Mouse (Mus musculus) kidney, postnatal 0 days (tissue): Measurements from ENCODE around the gene Scimp. TPM values are rescaled to one million over a fixed set of nuclear protein-coding genes. Genes with fewer than 3 reads are reported as not detected.

Experiments
- ATAC-seq: fragments of 200-750 bp; cut with Nextera tagmentation; replicated peaks from 2 replicates; pipeline ENCODE4 v1.8.0; 2017; ENCODE audit warnings: low read depth, moderate number of reproducible peaks, moderate TSS enrichment, moderate library complexity; ENCODE audit not compliant: low FRiP score
- DNase-seq: peaks from one replicate; pipeline ENCODE4 v3.0.0-alpha.2; 2016; ENCODE audit warnings: low spot score
- H3K27ac ChIP-seq: fragments of 300-500 bp; sonication (generic); 2 replicates; pipeline ENCODE4 v1.5.1; 2014; ENCODE audit warnings: mild to moderate bottlenecking
- H3K27me3 ChIP-seq: fragments of 300-500 bp; sonication (generic); 2 replicates; pipeline ENCODE4 v1.6.1; 2014; ENCODE audit warnings: low read length, mixed read lengths; ENCODE audit not compliant: insufficient read depth
- H3K36me3 ChIP-seq: fragments of 300-500 bp; sonication (generic); 2 replicates; pipeline ENCODE4 v1.6.1; 2014; ENCODE audit warnings: low read length, mixed read lengths; ENCODE audit not compliant: insufficient read depth
- H3K4me1 ChIP-seq: fragments of 300-500 bp; sonication (generic); replicated peaks from 2 replicates; pipeline ENCODE4 v1.6.1; 2014; ENCODE audit warnings: antibody characterized with exemption, low read length, mixed read lengths; ENCODE audit not compliant: insufficient read depth
- H3K4me2 ChIP-seq: fragments of 300-500 bp; sonication (generic); 2 replicates; pipeline ENCODE4 v1.6.1; 2014; ENCODE audit warnings: mild to moderate bottlenecking, low read length, moderate library complexity, mixed read lengths
- H3K4me3 ChIP-seq: fragments of 300-500 bp; sonication (generic); replicated peaks from 2 replicates; pipeline ENCODE4 v1.5.1; 2014; ENCODE audit warnings: low read depth, low read length
- H3K9ac ChIP-seq: fragments of 300-500 bp; sonication (generic); 2 replicates; pipeline ENCODE4 v1.6.1; 2014; ENCODE audit warnings: low read depth, low read length
- H3K9me3 ChIP-seq: fragments of 300-500 bp; sonication (generic); replicated peaks from 2 replicates; pipeline ENCODE4 v1.6.1; 2016; ENCODE audit warnings: low read length, inconsistent platforms, mixed read lengths
- CTCF ChIP-seq: IDR thresholded peaks from 2 replicates; pipeline ENCODE4 v1.5.1; 2016; ENCODE audit warnings: antibody characterized with exemption, low read depth, mild to moderate bottlenecking, moderate library complexity
- WGBS: fragments of 180-500 bp; shearing (Covaris S2); extraction: QIAGEN DNeasy Blood & Tissue Kit; methylation state at CpG from one replicate; pipeline ENCODE4 v1.1.7; 2014; 5-methylcytosine and 5-hydroxymethylcytosine counted together
- polyA plus RNA-seq: library from polyadenylated mRNA; unstranded; fragments of >200 nt; fragmentation: Nextera tagmentation; extraction: Ambion mirVana; gene quantifications from 2 replicates; pipeline ENCODE4 v1.2.1, GENCODE M21; 2015

Gene Scimp
- polyA plus RNA-seq, 1 experiment from 2014 or later: 0.84 TPM

- no peak overlapping the region for H3K4me3 ChIP-seq
- no peaks in the 10 kb centered on the region for H3K9me3 ChIP-seq
- H3K27me3 ChIP-seq: no peaks in the 10 kb centered on the region
- ATAC-seq: no peak
- no peak overlapping the region for H3K9ac ChIP-seq
- no peaks in the 10 kb centered on the region for H3K36me3 ChIP-seq
- 69% methylated on average over 7 of the region's 8 CpGs for WGBS
- H3K4me2 ChIP-seq: peak overlapping the region; percentile 31; the same call in 1 of the 2 replicates
- no peaks in the 10 kb centered on the region for H3K4me1 ChIP-seq
- H3K27ac ChIP-seq: no peak overlapping the region
- no peak for TF ChIP-seq CTCF
- no peak for DNase-seq
Observed at GRCm38 (mm10) chr11:70805641-70806175, 6.7 kb downstream of the Scimp start.

- Histone ChIP-seq H3K9ac (no peak overlapping the region), H3K4me1 (no peaks in the 10 kb centered on the region), H3K27ac (no peak overlapping the region), H3K4me3 (no peak overlapping the region), H3K9me3 (no peaks in the 10 kb centered on the region), H3K27me3 (no peaks in the 10 kb centered on the region), H3K4me2 (no peak overlapping the region), H3K36me3 (no peaks in the 10 kb centered on the region)
- TF ChIP-seq CTCF: no peak
- ATAC-seq (no peak), DNase-seq (no peak)
- WGBS: 77% methylated on average over 3 of the region's 3 CpGs
Observed at GRCm38 (mm10) chr11:70804395-70804794, 8.0 kb downstream of the Scimp start.

- Histone ChIP-seq H3K4me2 (no peak overlapping the region), H3K4me3 (no peak overlapping the region), H3K27me3 (no peaks in the 10 kb centered on the region), H3K27ac (no peak overlapping the region; the same call in 1 of the 2 replicates), H3K9ac (no peak overlapping the region), H3K36me3 (no peaks in the 10 kb centered on the region), H3K9me3 (no peaks in the 10 kb centered on the region), H3K4me1 (no peaks in the 10 kb centered on the region)
- no peak for ATAC-seq
- 54% methylated on average over 6 of the region's 6 CpGs for WGBS
- DNase-seq: peak; percentile 19
- TF ChIP-seq CTCF: no peak
Observed at GRCm38 (mm10) chr11:70803711-70804200, 8.6 kb downstream of the Scimp start.

- TF ChIP-seq CTCF: no peak
- DNase-seq (no peak), ATAC-seq (no peak)
- H3K9me3 ChIP-seq: no peaks in the 10 kb centered on the region
- H3K27me3 ChIP-seq: no peaks in the 10 kb centered on the region
- H3K9ac ChIP-seq: no peak overlapping the region
- 59% methylated on average over 2 of the region's 2 CpGs for WGBS
- no peak overlapping the region for H3K27ac ChIP-seq
- H3K4me1 ChIP-seq: no peaks in the 10 kb centered on the region
- H3K4me3 ChIP-seq: no peak overlapping the region
- H3K36me3 ChIP-seq: no peaks in the 10 kb centered on the region
- no peak overlapping the region for H3K4me2 ChIP-seq
Observed at GRCm38 (mm10) chr11:70802865-70803261, 9.5 kb downstream of the Scimp start.

GRCm38 (mm10) chr11:70802208-70802864 lies 10.1 kb downstream of the Scimp start:
- H3K4me3 ChIP-seq: no peak overlapping the region
- 98% methylated on average over 2 of the region's 2 CpGs for WGBS
- TF ChIP-seq CTCF: no peak
- no peak overlapping the region for H3K9ac ChIP-seq
- H3K27ac ChIP-seq: no peak overlapping the region
- H3K36me3 ChIP-seq: no peaks in the 10 kb centered on the region
- H3K9me3 ChIP-seq: no peaks in the 10 kb centered on the region
- DNase-seq: no peak
- ATAC-seq: no peak
- no peaks in the 10 kb centered on the region for H3K27me3 ChIP-seq
- no peak overlapping the region for H3K4me2 ChIP-seq
- H3K4me1 ChIP-seq: no peaks in the 10 kb centered on the region

- Histone ChIP-seq H3K4me1 (no peaks in the 10 kb centered on the region), H3K9me3 (no peaks in the 10 kb centered on the region), H3K4me3 (no peak overlapping the region), H3K9ac (no peak overlapping the region), H3K4me2 (no peak overlapping the region), H3K27ac (no peak overlapping the region), H3K36me3 (no peaks in the 10 kb centered on the region), H3K27me3 (no peaks in the 10 kb centered on the region)
- WGBS: 100% methylated on average over 1 of the region's 1 CpGs
- no peak for ATAC-seq
- TF ChIP-seq CTCF: no peak
- no peak for DNase-seq
Observed at GRCm38 (mm10) chr11:70792409-70792808, 20.0 kb downstream of the Scimp start.
